Mouse (Mus musculus): Measurements from ENCODE around the gene 2900026A02Rik. TPM values are rescaled to one million over a fixed set of nuclear protein-coding genes. Genes with fewer than 3 reads are reported as not detected.

Gene 2900026A02Rik
- polyA plus RNA-seq, 1 experiment from 2014 or later: 5.0 TPM

GRCm38 (mm10) chr5:113170064-113170754 is 50.8 kb downstream of the 2900026A02Rik start:
- no peak for ATAC-seq
- Histone ChIP-seq H3K36me3 (ENCODE audit: control insufficient read depth, insufficient read depth) (no peaks in the 10 kb centered on the region), H3K27ac (ENCODE audit: low read length) (no peak overlapping the region), H3K9me3 (ENCODE audit: control insufficient read depth, low read length) (no peaks in the 10 kb centered on the region), H3K4me3 (replicated peaks; ENCODE audit: low read length) (no peak overlapping the region), H3K4me2 (ENCODE audit: low read length) (no peak overlapping the region), H3K4me1 (replicated peaks; ENCODE audit: control insufficient read depth, insufficient read depth, low read length) (peaks cover 3% of the 10 kb centered on the region), H3K27me3 (replicated peaks; ENCODE audit: control insufficient read depth, insufficient read depth, low read length) (no peaks in the 10 kb centered on the region), H3K9ac (replicated peaks; ENCODE audit: low read depth, low read length) (no peak overlapping the region)
- 92% methylated on average over 11 of the region's 11 CpGs for WGBS

- Histone ChIP-seq H3K36me3 (ENCODE audit: control insufficient read depth, insufficient read depth) (no peaks in the 10 kb centered on the region), H3K9ac (replicated peaks; ENCODE audit: low read depth, low read length) (no peak overlapping the region), H3K27ac (ENCODE audit: low read length) (no peak overlapping the region), H3K27me3 (replicated peaks; ENCODE audit: control insufficient read depth, insufficient read depth, low read length) (no peaks in the 10 kb centered on the region), H3K9me3 (ENCODE audit: control insufficient read depth, low read length) (no peaks in the 10 kb centered on the region), H3K4me1 (replicated peaks; ENCODE audit: control insufficient read depth, insufficient read depth, low read length) (peaks cover 17% of the 10 kb centered on the region), H3K4me3 (replicated peaks; ENCODE audit: low read length) (no peak overlapping the region), H3K4me2 (ENCODE audit: low read length) (no peak overlapping the region)
- no peak for ATAC-seq
- 45% methylated on average over 2 of the region's 2 CpGs for WGBS
These were observed 53.3 kb downstream of the 2900026A02Rik start for GRCm38 (mm10) chr5:113167733-113168132.

- peak overlapping the region; percentile 43; the same call in 1 of the 2 replicates for H3K27ac ChIP-seq (ENCODE audit: low read length)
- no peak overlapping the region for H3K4me2 ChIP-seq (ENCODE audit: low read length)
- no peaks in the 10 kb centered on the region for H3K27me3 ChIP-seq (replicated peaks; ENCODE audit: control insufficient read depth, insufficient read depth, low read length)
- ATAC-seq: no peak
- 40% methylated on average over 11 of the region's 11 CpGs for WGBS
- no peak overlapping the region for H3K4me3 ChIP-seq (replicated peaks; ENCODE audit: low read length)
- H3K36me3 ChIP-seq (ENCODE audit: control insufficient read depth, insufficient read depth): no peaks in the 10 kb centered on the region
- H3K9ac ChIP-seq (replicated peaks; ENCODE audit: low read depth, low read length): no peak overlapping the region
- no peaks in the 10 kb centered on the region for H3K9me3 ChIP-seq (ENCODE audit: control insufficient read depth, low read length)
- peaks cover 23% of the 10 kb centered on the region for H3K4me1 ChIP-seq (replicated peaks; ENCODE audit: control insufficient read depth, insufficient read depth, low read length)
These were observed 55.6 kb downstream of the 2900026A02Rik start for GRCm38 (mm10) chr5:113165481-113165880.

GRCm38 (mm10) chr5:113164873-113165441 is 56.1 kb downstream of the 2900026A02Rik start:
- 6% methylated on average over 16 of the region's 16 CpGs for whole genome bisulfite sequencing
- Histone ChIP-seq H3K9ac (replicated peaks; ENCODE audit: low read depth, low read length) (no peak overlapping the region), H3K4me1 (replicated peaks; ENCODE audit: control insufficient read depth, insufficient read depth, low read length) (peaks cover 26% of the 10 kb centered on the region), H3K27me3 (replicated peaks; ENCODE audit: control insufficient read depth, insufficient read depth, low read length) (no peaks in the 10 kb centered on the region), H3K4me2 (ENCODE audit: low read length) (no peak overlapping the region), H3K36me3 (ENCODE audit: control insufficient read depth, insufficient read depth) (no peaks in the 10 kb centered on the region), H3K27ac (ENCODE audit: low read length) (peak overlapping the region; percentile 43; the same call in 1 of the 2 replicates), H3K9me3 (ENCODE audit: control insufficient read depth, low read length) (no peaks in the 10 kb centered on the region), H3K4me3 (replicated peaks; ENCODE audit: low read length) (no peak overlapping the region)
- peak; percentile 76 for ATAC-seq

- Histone ChIP-seq H3K9me3 (ENCODE audit: control insufficient read depth, low read length) (no peaks in the 10 kb centered on the region), H3K9ac (replicated peaks; ENCODE audit: low read depth, low read length) (no peak overlapping the region), H3K27me3 (replicated peaks; ENCODE audit: control insufficient read depth, insufficient read depth, low read length) (no peaks in the 10 kb centered on the region), H3K4me1 (replicated peaks; ENCODE audit: control insufficient read depth, insufficient read depth, low read length) (peaks cover 26% of the 10 kb centered on the region), H3K27ac (ENCODE audit: low read length) (no peak overlapping the region), H3K36me3 (ENCODE audit: control insufficient read depth, insufficient read depth) (no peaks in the 10 kb centered on the region), H3K4me2 (ENCODE audit: low read length) (no peak overlapping the region), H3K4me3 (replicated peaks; ENCODE audit: low read length) (no peak overlapping the region)
- no peak for ATAC-seq
- WGBS: 38% methylated on average over 9 of the region's 9 CpGs
These were observed 56.6 kb downstream of the 2900026A02Rik start for GRCm38 (mm10) chr5:113164448-113164847.

GRCm38 (mm10) chr5:113163116-113163515 is 57.9 kb downstream of the 2900026A02Rik start:
- Histone ChIP-seq H3K27me3 (replicated peaks; ENCODE audit: control insufficient read depth, insufficient read depth, low read length) (no peaks in the 10 kb centered on the region), H3K4me3 (replicated peaks; ENCODE audit: low read length) (no peak overlapping the region; the same call in 1 of the 2 replicates), H3K9ac (replicated peaks; ENCODE audit: low read depth, low read length) (peak overlapping the region; percentile 23), H3K9me3 (ENCODE audit: control insufficient read depth, low read length) (no peaks in the 10 kb centered on the region), H3K4me2 (ENCODE audit: low read length) (peak overlapping the region; percentile 37), H3K27ac (ENCODE audit: low read length) (no peak overlapping the region), H3K4me1 (replicated peaks; ENCODE audit: control insufficient read depth, insufficient read depth, low read length) (peaks cover 26% of the 10 kb centered on the region), H3K36me3 (ENCODE audit: control insufficient read depth, insufficient read depth) (no peaks in the 10 kb centered on the region)
- 7% methylated on average over 13 of the region's 13 CpGs for WGBS
- no peak for ATAC-seq

GRCm38 (mm10) chr5:113162699-113163098 is 58.3 kb downstream of the 2900026A02Rik start:
- ATAC-seq: no peak
- WGBS: 16% methylated on average over 9 of the region's 9 CpGs
- no peak overlapping the region for H3K27ac ChIP-seq (ENCODE audit: low read length)
- H3K36me3 ChIP-seq (ENCODE audit: control insufficient read depth, insufficient read depth): no peaks in the 10 kb centered on the region
- peaks cover 26% of the 10 kb centered on the region for H3K4me1 ChIP-seq (replicated peaks; ENCODE audit: control insufficient read depth, insufficient read depth, low read length)
- H3K4me3 ChIP-seq (replicated peaks; ENCODE audit: low read length): no peak overlapping the region; the same call in 1 of the 2 replicates
- H3K9me3 ChIP-seq (ENCODE audit: control insufficient read depth, low read length): no peaks in the 10 kb centered on the region
- H3K9ac ChIP-seq (replicated peaks; ENCODE audit: low read depth, low read length): peak overlapping the region; percentile 23
- peak overlapping the region; percentile 37 for H3K4me2 ChIP-seq (ENCODE audit: low read length)
- H3K27me3 ChIP-seq (replicated peaks; ENCODE audit: control insufficient read depth, insufficient read depth, low read length): no peaks in the 10 kb centered on the region

- Histone ChIP-seq H3K4me3 (replicated peaks; ENCODE audit: low read length) (no peak overlapping the region), H3K27me3 (replicated peaks; ENCODE audit: control insufficient read depth, insufficient read depth, low read length) (no peaks in the 10 kb centered on the region), H3K36me3 (ENCODE audit: control insufficient read depth, insufficient read depth) (no peaks in the 10 kb centered on the region), H3K9ac (replicated peaks; ENCODE audit: low read depth, low read length) (no peak overlapping the region), H3K4me1 (replicated peaks; ENCODE audit: control insufficient read depth, insufficient read depth, low read length) (peaks cover 26% of the 10 kb centered on the region), H3K9me3 (ENCODE audit: control insufficient read depth, low read length) (no peaks in the 10 kb centered on the region), H3K27ac (ENCODE audit: low read length) (no peak overlapping the region), H3K4me2 (ENCODE audit: low read length) (no peak overlapping the region)
- no peak for ATAC-seq
- WGBS: 87% methylated on average over 6 of the region's 6 CpGs
These were observed 59.5 kb downstream of the 2900026A02Rik start for GRCm38 (mm10) chr5:113161576-113161975.

GRCm38 (mm10) chr5:113160320-113160719 is 60.7 kb downstream of the 2900026A02Rik start:
- Histone ChIP-seq H3K36me3 (ENCODE audit: control insufficient read depth, insufficient read depth) (no peaks in the 10 kb centered on the region), H3K4me1 (replicated peaks; ENCODE audit: control insufficient read depth, insufficient read depth, low read length) (peaks cover 24% of the 10 kb centered on the region), H3K4me2 (ENCODE audit: low read length) (no peak overlapping the region), H3K9me3 (ENCODE audit: control insufficient read depth, low read length) (no peaks in the 10 kb centered on the region), H3K27me3 (replicated peaks; ENCODE audit: control insufficient read depth, insufficient read depth, low read length) (no peaks in the 10 kb centered on the region), H3K9ac (replicated peaks; ENCODE audit: low read depth, low read length) (no peak overlapping the region), H3K27ac (ENCODE audit: low read length) (no peak overlapping the region), H3K4me3 (replicated peaks; ENCODE audit: low read length) (no peak overlapping the region)
- 56% methylated on average over 10 of the region's 10 CpGs for WGBS
- ATAC-seq: no peak
